Mouse (Mus musculus) MEL (cell line): ENCODE measurements around the gene Adgrg7. TPM values are rescaled to one million over a fixed set of nuclear protein-coding genes. Genes with fewer than 3 reads are reported as not detected.
A peak's percentile ranks its signal among the peaks of the same experiment; 100 is the strongest.

Experiments used
- DNase-seq: peaks from one replicate; pipeline ENCODE4 v3.0.0; 2011; ENCODE audit warnings: low read depth, low spot score
- H3K27ac ChIP-seq: 2 replicates; pipeline ENCODE4 v1.5.1; 2012; ENCODE audit warnings: low read depth, mild to moderate bottlenecking, control low read depth, low read length, moderate library complexity; ENCODE audit not compliant: control insufficient read depth
- H3K27me3 ChIP-seq, 2 experiments: fragments of 150-350 bp in 1 of 2; sonication (generic) in 1 of 2; 2 replicates each; pipeline ENCODE4 v1.6.1; 2012; ENCODE audit warnings: low read length in 2 of 2, mild to moderate bottlenecking in 2 of 2, improper control_type of control experiment in 1 of 2, moderate library complexity in 1 of 2; ENCODE audit not compliant: insufficient read depth in 2 of 2, control insufficient read depth in 1 of 2
- H3K36me3 ChIP-seq, 2 experiments: 2 replicates each; pipeline ENCODE4 v1.6.1; 2012 to 2014; ENCODE audit warnings: low read length in 2 of 2, improper control_type of control experiment in 1 of 2, inconsistent platforms in 1 of 2, mild to moderate bottlenecking in 1 of 2; ENCODE audit not compliant: insufficient read depth in 2 of 2, control insufficient read depth in 1 of 2
- H3K4me1 ChIP-seq, 2 experiments: fragments of 150-350 bp in 1 of 2; sonication (generic) in 1 of 2; 2 replicates each; pipeline ENCODE4 v1.6.1; 2012; ENCODE audit warnings: low read length in 2 of 2, improper control_type of control experiment in 1 of 2, mild to moderate bottlenecking in 1 of 2; ENCODE audit not compliant: insufficient read depth in 2 of 2, control insufficient read depth in 1 of 2
- H3K4me3 ChIP-seq, 2 experiments: fragments of 150-350 bp in 1 of 2; sonication (generic) in 1 of 2; 2 replicates each; pipeline ENCODE4 v1.5.1; 2012; ENCODE audit warnings: low read depth in 2 of 2, low read length in 2 of 2, mild to moderate bottlenecking in 2 of 2, moderate library complexity in 2 of 2, control low read depth in 1 of 2, improper control_type of control experiment in 1 of 2; ENCODE audit not compliant: control insufficient read depth in 1 of 2, insufficient read depth in 1 of 2
- H3K79me2 ChIP-seq: 2 replicates; pipeline ENCODE4 v1.6.1; 2012; ENCODE audit warnings: mild to moderate bottlenecking, low read length, moderate library complexity; ENCODE audit not compliant: control insufficient read depth, poor library complexity, insufficient read depth
- H3K9ac ChIP-seq: 2 replicates; pipeline ENCODE4 v1.6.1; 2012; ENCODE audit warnings: low read depth, mild to moderate bottlenecking, control low read depth, low read length, moderate library complexity; ENCODE audit not compliant: control insufficient read depth, poor library complexity, severe bottlenecking
- H3K9me3 ChIP-seq: fragments of 150-350 bp; sonication (generic); replicated peaks from 2 replicates; pipeline ENCODE4 v1.6.1; 2012; ENCODE audit warnings: mild to moderate bottlenecking, low read length, improper control_type of control experiment, moderate library complexity; ENCODE audit not compliant: insufficient read depth
- CHD2 ChIP-seq: IDR thresholded peaks from 2 replicates; pipeline ENCODE4 v1.6.1; 2011; ENCODE audit warnings: low read length, improper control_type of control experiment
- CTCF ChIP-seq, 3 experiments: IDR thresholded peaks in 2 of 3; conservative IDR thresholded peaks in 1 of 3; 2 replicates each; pipeline ENCODE4 v1.5.1; 2011 to 2012; ENCODE audit warnings: low read length in 3 of 3, low read depth in 2 of 3, mild to moderate bottlenecking in 2 of 3, improper control_type of control experiment in 1 of 3, inconsistent platforms in 1 of 3, mixed read lengths in 1 of 3, moderate library complexity in 1 of 3; ENCODE audit not compliant: control insufficient read depth in 1 of 3, insufficient read depth in 1 of 3, poor library complexity in 1 of 3, severe bottlenecking in 1 of 3
- ELF1 ChIP-seq: IDR thresholded peaks from 2 replicates; pipeline ENCODE4 v1.6.1; 2014; ENCODE audit warnings: low read depth, mild to moderate bottlenecking, inconsistent platforms, low read length, improper control_type of control experiment, moderate library complexity
- EP300 ChIP-seq, 2 experiments: IDR thresholded peaks; 2 replicates each; pipeline ENCODE4 v1.6.1; 2011; ENCODE audit warnings: improper control_type of control experiment in 2 of 2, low read length in 2 of 2, low read depth in 1 of 2, mild to moderate bottlenecking in 1 of 2
- ETS1 ChIP-seq: IDR thresholded peaks from 2 replicates; pipeline ENCODE4 v1.6.1; 2012; ENCODE audit warnings: low read depth, mild to moderate bottlenecking, inconsistent platforms, low read length, improper control_type of control experiment, moderate library complexity
- GATA1 ChIP-seq: IDR thresholded peaks from 2 replicates; pipeline ENCODE4 v1.6.1; 2011; ENCODE audit warnings: low read depth, low read length, improper control_type of control experiment
- KAT2A ChIP-seq: conservative IDR thresholded peaks from 2 replicates; pipeline ENCODE4 v1.6.1; 2012; ENCODE audit warnings: low read depth, low read length, improper control_type of control experiment, inconsistent platforms
- MEF2A ChIP-seq: IDR thresholded peaks from 2 replicates; pipeline ENCODE4 v1.6.1; 2014; ENCODE audit warnings: low read depth, mild to moderate bottlenecking, inconsistent platforms, low read length, improper control_type of control experiment; ENCODE audit not compliant: poor library complexity, insufficient replicate concordance, severe bottlenecking; ENCODE audit errors: extremely low read depth
- MXI1 ChIP-seq: IDR thresholded peaks from 2 replicates; pipeline ENCODE4 v1.6.1; 2011; ENCODE audit warnings: mild to moderate bottlenecking, low read depth, low read length, improper control_type of control experiment
- MYC ChIP-seq: IDR thresholded peaks from 2 replicates; pipeline ENCODE4 v1.6.1; 2011; ENCODE audit warnings: low read depth, mild to moderate bottlenecking, low read length, improper control_type of control experiment, moderate library complexity
- POLR2A ChIP-seq, 2 experiments: IDR thresholded peaks; 2 replicates each; pipeline ENCODE4 v1.6.1; 2011 to 2012; ENCODE audit warnings: low read length in 2 of 2, mild to moderate bottlenecking in 2 of 2, control low read depth in 1 of 2, improper control_type of control experiment in 1 of 2, low read depth in 1 of 2, moderate library complexity in 1 of 2; ENCODE audit not compliant: control insufficient read depth in 1 of 2, insufficient read depth in 1 of 2, poor library complexity in 1 of 2
- POLR2AphosphoS2 ChIP-seq: IDR thresholded peaks from 2 replicates; pipeline ENCODE4 v1.6.1; 2011; ENCODE audit warnings: low read length, improper control_type of control experiment
- TAL1 ChIP-seq: IDR thresholded peaks from 2 replicates; pipeline ENCODE4 v1.6.1; 2012; ENCODE audit warnings: mild to moderate bottlenecking, inconsistent platforms, low read length, moderate library complexity, mixed read lengths
- TBP ChIP-seq: IDR thresholded peaks from 2 replicates; pipeline ENCODE4 v1.8.0; 2011; ENCODE audit warnings: low read depth, low read length, improper control_type of control experiment
- TCF12 ChIP-seq: IDR thresholded peaks from 2 replicates; pipeline ENCODE4 v1.6.1; 2014; ENCODE audit warnings: low read depth, mild to moderate bottlenecking, inconsistent platforms, low read length, improper control_type of control experiment, moderate library complexity
- polyA plus RNA-seq, 2 experiments: library from polyadenylated mRNA; stranded (reverse) in 1 of 2; unstranded in 1 of 2; fragments of >175 nt in 1 of 2; fragments of >200 nt in 1 of 2; gene quantifications; 2 replicates each; pipeline versions ENCODE4 v1.2.1 to v1.2.4; 2012; ENCODE audit warnings: low replicate concordance in 2 of 2, low read depth in 1 of 2; ENCODE audit not compliant: insufficient read length in 2 of 2, insufficient read depth in 1 of 2, missing spikeins in 1 of 2
- total RNA-seq: library from RNA; depleted of rRNA; stranded (reverse); fragments of 300-350 nt; gene quantifications from 2 replicates; pipeline ENCODE4 v1.2.3, GENCODE M21; 2012

Adgrg7 gene
- total and polyA plus RNA-seq, 3 experiments: 40.5 to 45.4 TPM; not detected in 1

- H3K4me3 ChIP-seq: peak overlapping the region in 1 of 2 experiments; percentile 21; a peak in 1 of 4 replicates
- H3K27ac ChIP-seq: peak overlapping the region; percentile 80; the same call in 1 of the 2 replicates
- H3K27me3 ChIP-seq: no peaks in the 10 kb centered on the region; a peak in 1 of 4 replicates
- no peak overlapping the region for H3K9ac ChIP-seq
- no peaks in the 10 kb centered on the region for H3K9me3 ChIP-seq
- peak; percentile 58 for DNase-seq
- peaks cover 0 to 41% of the 10 kb centered on the region in 2 experiments; a peak in 2 of 4 replicates for H3K36me3 ChIP-seq
- TF ChIP-seq CTCF (IDR thresholded peaks at IDR 0.05 in 2 of 3, conservative IDR thresholded peaks at IDR 0.05 in 1 of 3; ENCODE audit: control insufficient read depth in 1 of 3, insufficient read depth in 1 of 3, low read depth in 2 of 3, low read length in 3 of 3, poor library complexity in 1 of 3, severe bottlenecking in 1 of 3) (peak in 2 of 3 experiments; percentile 45 to 57; a peak in 4 of 6 replicates), CHD2 (no peak)
- peaks cover 13 to 34% of the 10 kb centered on the region in 2 experiments for H3K4me1 ChIP-seq
- no peaks in the 10 kb centered on the region for H3K79me2 ChIP-seq
These were observed 4.8 kb upstream of the Adgrg7 start for GRCm38 (mm10) chr16:56800469-56800868.

- peak; percentile 85 for DNase-seq
- TF ChIP-seq ELF1 (no peak), GATA1 (peak; percentile 71), CTCF (IDR thresholded peaks at IDR 0.05 in 2 of 3, conservative IDR thresholded peaks at IDR 0.05 in 1 of 3; ENCODE audit: control insufficient read depth in 1 of 3, insufficient read depth in 1 of 3, low read depth in 2 of 3, low read length in 3 of 3, poor library complexity in 1 of 3, severe bottlenecking in 1 of 3) (no peak), KAT2A (no peak), TBP (0 out of 2 replicates have a peak, but pooled peaks have one; percentile 32), MEF2A (no peak), MXI1 (no peak), MYC (0 out of 2 replicates have a peak, but pooled peaks have one; percentile 35), EP300 (IDR thresholded peaks at IDR 0.05; ENCODE audit: low read depth in 1 of 2, low read length in 2 of 2) (peak; percentile 61 to 73), ETS1 (peak; percentile 62), POLR2A (IDR thresholded peaks at IDR 0.05; ENCODE audit: control insufficient read depth in 1 of 2, insufficient read depth in 1 of 2, low read depth in 1 of 2, low read length in 2 of 2, poor library complexity in 1 of 2) (0 out of 4 replicates have a peak, but pooled peaks of 1 of the 2 experiments have one; percentile 35), TAL1 (peak; percentile 60), TCF12 (peak; percentile 80; the same call in 1 of the 2 replicates), POLR2AphosphoS2 (no peak)
- Histone ChIP-seq H3K4me3 (no peak overlapping the region), H3K4me1 (peaks cover 13 to 34% of the 10 kb centered on the region in 2 experiments), H3K36me3 (peaks cover 0 to 41% of the 10 kb centered on the region in 2 experiments; a peak in 2 of 4 replicates), H3K9ac (no peak overlapping the region), H3K9me3 (no peaks in the 10 kb centered on the region), H3K79me2 (peaks cover 6% of the 10 kb centered on the region), H3K27me3 (no peaks in the 10 kb centered on the region; a peak in 1 of 4 replicates), H3K27ac (peak overlapping the region; percentile 73)
These were observed 3.9 kb upstream of the Adgrg7 start for GRCm38 (mm10) chr16:56799541-56800029.
